Comparison of ENCODE assay signal across 8 mouse cellular contexts in genomic region chr10:9754893-9755541, GRCm38 (mm10).
A peak's percentile ranks its signal among the peaks of the same experiment; 100 is the strongest.
DNase-seq lines count a peak whose midpoint lies in the region.

No protein-coding gene starts in this region.

- peak; percentile 48 for DNase-seq in gastrocnemius, adult 18-20 months (ENCODE audit: low spot score)
- no peak for DNase-seq in gastrocnemius, postnatal 25 days
- DNase-seq in Muller cell, postnatal 12 days (ENCODE audit: inconsistent ontology term): peak; percentile 45
- peak; percentile 53 to 80 for DNase-seq in cerebellum, postnatal 25 days
- peak; percentile 54 to 89 for DNase-seq in frontal cortex, postnatal 36 days (ENCODE audit: low spot score in 2 of 2)
- DNase-seq in layer of hippocampus, adult 18-20 months (ENCODE audit: low spot score in 2 of 2): peak; percentile 59 to 88
- DNase-seq in lung, postnatal 14 days: peak; percentile 70
- DNase-seq in right cerebral cortex, postnatal 10 days (ENCODE audit: low spot score in 2 of 2): peak; percentile 86 to 89
